Mouse (Mus musculus) thymus, adult 2 months (tissue): ENCODE measurements around the gene 2310022B05Rik. TPM values are rescaled to one million over a fixed set of nuclear protein-coding genes. Genes with fewer than 3 reads are reported as not detected.
A peak's percentile ranks its signal among the peaks of the same experiment; 100 is the strongest.

Source experiments
- DNase-seq: peaks from one replicate; pipeline ENCODE4 v3.0.0; 2021
- H3K27ac ChIP-seq: fragments of 200-500 bp; 2 replicates; pipeline ENCODE4 v1.5.1; 2012; ENCODE audit warnings: low read length, control low read depth; ENCODE audit not compliant: control insufficient read depth, insufficient read depth
- H3K27me3 ChIP-seq: fragments of 200-500 bp; 2 replicates; pipeline ENCODE4 v1.6.1; 2012; ENCODE audit warnings: mild to moderate bottlenecking, low read length, moderate library complexity, mixed read lengths; ENCODE audit not compliant: control insufficient read depth, insufficient read depth
- H3K36me3 ChIP-seq: fragments of 200-500 bp; 2 replicates; pipeline ENCODE4 v1.6.1; 2012; ENCODE audit warnings: mild to moderate bottlenecking, low read length, moderate library complexity; ENCODE audit not compliant: control insufficient read depth, insufficient read depth
- H3K4me1 ChIP-seq: fragments of 200-500 bp; replicated peaks from 2 replicates; pipeline ENCODE4 v1.6.1; 2012; ENCODE audit warnings: low read length; ENCODE audit not compliant: control insufficient read depth, insufficient read depth
- H3K4me3 ChIP-seq: fragments of 200-500 bp; 2 replicates; pipeline ENCODE4 v1.5.1; 2012; ENCODE audit warnings: mild to moderate bottlenecking, low read length, control low read depth, moderate library complexity; ENCODE audit not compliant: control insufficient read depth, insufficient read depth
- CTCF ChIP-seq: fragments of 200-500 bp; IDR thresholded peaks from 2 replicates; pipeline ENCODE4 v1.5.1; 2012; ENCODE audit warnings: mild to moderate bottlenecking, control low read depth, low read length, moderate library complexity, borderline replicate concordance; ENCODE audit not compliant: control insufficient read depth, poor library complexity, insufficient read depth; ENCODE audit errors: extremely low read depth
- POLR2A ChIP-seq: fragments of 200-500 bp; IDR thresholded peaks from 2 replicates; pipeline ENCODE4 v1.6.1; 2012; ENCODE audit warnings: mild to moderate bottlenecking, low read length, control low read depth, moderate library complexity; ENCODE audit not compliant: control insufficient read depth, poor library complexity, insufficient read depth; ENCODE audit errors: extremely low read depth
- WGBS: fragments of 180-500 bp; shearing (Covaris S2); methylation state at CpG from one replicate; pipeline ENCODE4 v1.1.7; 2018; 5-methylcytosine and 5-hydroxymethylcytosine counted together
- polyA plus RNA-seq: library from polyadenylated mRNA; depleted of rRNA; stranded (reverse); fragments of >200 nt; gene quantifications from 2 replicates; pipeline ENCODE4 v1.2.3, GENCODE M21; 2012; rRNA removed

Gene 2310022B05Rik
- polyA plus RNA-seq, 1 experiment: 18.1 TPM

- WGBS: 68% methylated on average over 5 of the region's 5 CpGs
Measured at GRCm38 (mm10) chr8:124604066-124604465, 59.1 kb downstream of the 2310022B05Rik start.

GRCm38 (mm10) chr8:124589393-124589792 lies 73.8 kb downstream of the 2310022B05Rik start:
- no peaks in the 10 kb centered on the region for H3K36me3 ChIP-seq
- TF ChIP-seq CTCF (no peak), POLR2A (no peak)
- no peak overlapping the region for H3K27ac ChIP-seq
- peaks cover 21% of the 10 kb centered on the region for H3K4me1 ChIP-seq
- no peaks in the 10 kb centered on the region for H3K27me3 ChIP-seq
- no peak for DNase-seq
- no peak overlapping the region for H3K4me3 ChIP-seq
- WGBS: 89% methylated on average over 4 of the region's 4 CpGs

More at GRCm38 (mm10) chr8:124604066-124604465, 59.1 kb downstream of the 2310022B05Rik start:
- Histone ChIP-seq H3K4me3 (no peak overlapping the region), H3K27me3 (no peaks in the 10 kb centered on the region), H3K4me1 (no peaks in the 10 kb centered on the region), H3K36me3 (no peaks in the 10 kb centered on the region), H3K27ac (no peak overlapping the region)
- TF ChIP-seq CTCF (0 out of 2 replicates have a peak, but pooled peaks have one; percentile 39), POLR2A (no peak)
- peak; percentile 11 for DNase-seq

GRCm38 (mm10) chr8:124586556-124586955 lies 76.6 kb downstream of the 2310022B05Rik start:
- Histone ChIP-seq H3K4me1 (peaks cover 21% of the 10 kb centered on the region), H3K27me3 (no peaks in the 10 kb centered on the region), H3K36me3 (no peaks in the 10 kb centered on the region), H3K4me3 (no peak overlapping the region), H3K27ac (peak overlapping the region; percentile 65; the same call in 1 of the 2 replicates)
- WGBS: 94% methylated on average over 2 of the region's 2 CpGs
- DNase-seq: no peak
- TF ChIP-seq POLR2A: no peak
- no peak for TF ChIP-seq CTCF

Other genes with a start within 250 kb of the 2310022B05Rik start
- 0.22 and 0.68 TPM in 2 replicates for gene Pgbd5, start 223.7 kb downstream of the 2310022B05Rik start, polyA plus RNA-seq
- 33.8 and 34.4 TPM in 2 replicates for gene Cog2, start 142.6 kb downstream of the 2310022B05Rik start, polyA plus RNA-seq
- 4.1 and 4.7 TPM in 2 replicates for gene Agt, start 93.7 kb downstream of the 2310022B05Rik start, polyA plus RNA-seq
- 0.08 and 0.13 TPM in 2 replicates for gene Capn9, start 87.3 kb downstream of the 2310022B05Rik start, polyA plus RNA-seq
- gene Ttc13, start 58.6 kb upstream of the 2310022B05Rik start, polyA plus RNA-seq: 49.8 and 53.2 TPM in 2 replicates
- gene Arv1, start 58.8 kb upstream of the 2310022B05Rik start, polyA plus RNA-seq: 53.5 and 56.7 TPM in 2 replicates
- gene Fam89a, start 88.5 kb upstream of the 2310022B05Rik start, polyA plus RNA-seq: 14.2 and 15.5 TPM in 2 replicates
- gene Trim67, start 129.7 kb upstream of the 2310022B05Rik start, polyA plus RNA-seq: 0.26 TPM in 2 replicates
- 72.3 and 76.7 TPM in 2 replicates for gene Gnpat, start 199.7 kb upstream of the 2310022B05Rik start, polyA plus RNA-seq
- gene 2810004N23Rik, start 199.8 kb upstream of the 2310022B05Rik start, polyA plus RNA-seq: 15.1 and 18.7 TPM in 2 replicates
- 12.0 and 15.2 TPM in 2 replicates for gene Exoc8, start 234.3 kb upstream of the 2310022B05Rik start, polyA plus RNA-seq
- 26.8 and 27.6 TPM in 2 replicates for gene Sprtn, start 234.5 kb upstream of the 2310022B05Rik start, polyA plus RNA-seq